Mouse (Mus musculus): Measurements from ENCODE around the gene Wipi1.
"Not testable (repeated sequence)": the region's sequence is repeated elsewhere in the genome, so short reads cannot be mapped to it uniquely, and the experiment has no call there.

Gene Wipi1

GRCm38 (mm10) chr11:109611303-109612149, at the start of gene Wipi1:
TSS of gene Wipi1 (minus strand) at chr11:109611967.
- DNase-seq = peak; percentile 98

GRCm38 (mm10) chr11:109660526-109660925, 48.8 kb upstream of the Wipi1 start:
- not testable (repeated sequence) for DNase-seq

GRCm38 (mm10) chr11:109656232-109656631, 44.5 kb upstream of the Wipi1 start:
- DNase-seq = no peak

GRCm38 (mm10) chr11:109654581-109654980, 42.8 kb upstream of the Wipi1 start:
- no peak for DNase-seq

- DNase-seq = no peak
Observed at GRCm38 (mm10) chr11:109653201-109653600, 41.4 kb upstream of the Wipi1 start.

- DNase-seq = no peak
Observed at GRCm38 (mm10) chr11:109652505-109652904, 40.7 kb upstream of the Wipi1 start.

GRCm38 (mm10) chr11:109651566-109652024, 39.8 kb upstream of the Wipi1 start:
- DNase-seq = no peak

- DNase-seq = peak; percentile 93
Observed at GRCm38 (mm10) chr11:109650788-109651565, 39.2 kb upstream of the Wipi1 start.

GRCm38 (mm10) chr11:109649975-109650701, 38.4 kb upstream of the Wipi1 start:
- DNase-seq = peak; percentile 73

- DNase-seq = no peak
Observed at GRCm38 (mm10) chr11:109649206-109649605, 37.4 kb upstream of the Wipi1 start, which contains the start of gene Prkar1a. TSS of gene Prkar1a (plus strand) at chr11:109649405.

GRCm38 (mm10) chr11:109648510-109648909, 36.7 kb upstream of the Wipi1 start:
- peak; percentile 41 for DNase-seq

- no peak for DNase-seq
Observed at GRCm38 (mm10) chr11:109641498-109642222, 29.9 kb upstream of the Wipi1 start.

- DNase-seq = no peak
Observed at GRCm38 (mm10) chr11:109635871-109636395, 24.2 kb upstream of the Wipi1 start.

GRCm38 (mm10) chr11:109634928-109635327, 23.2 kb upstream of the Wipi1 start:
- no peak for DNase-seq

- no peak for DNase-seq
Observed at GRCm38 (mm10) chr11:109629021-109629521, 17.3 kb upstream of the Wipi1 start.

- no peak for DNase-seq
Observed at GRCm38 (mm10) chr11:109628099-109628498, 16.3 kb upstream of the Wipi1 start.

GRCm38 (mm10) chr11:109627648-109628047, 15.9 kb upstream of the Wipi1 start:
- no peak for DNase-seq

- no peak for DNase-seq
Observed at GRCm38 (mm10) chr11:109623238-109623637, 11.5 kb upstream of the Wipi1 start.

- DNase-seq = no peak
Observed at GRCm38 (mm10) chr11:109622518-109623037, 10.8 kb upstream of the Wipi1 start.

- DNase-seq = peak; percentile 74
Observed at GRCm38 (mm10) chr11:109621183-109621582, 9.4 kb upstream of the Wipi1 start.

GRCm38 (mm10) chr11:109620356-109620755, 8.6 kb upstream of the Wipi1 start:
- no peak for DNase-seq

All from right cerebral cortex, postnatal 4 days (tissue).